9 mouse cellular contexts compared by ENCODE assay signal in genomic region chr7:139528309-139529076, GRCm38 (mm10). TPM values are rescaled to one million over a fixed set of nuclear protein-coding genes. Genes with fewer than 3 reads are reported as not detected.
DNase-seq lines count a peak whose midpoint lies in the region; ATAC-seq and TF ChIP-seq lines count a peak whose summit lies in the region.
"Had no signal": no experiment of that assay in that cellular context is flagged by ENCODE, and none has a peak within 500 bp of the region (broad histone marks: within the 10 kb centered on the region; RNA-seq: fewer than 3 reads in every experiment).

No protein-coding gene starts in this region.

- no peak for DNase-seq in stomach, postnatal 0 days (ENCODE audit: low spot score)
- DNase-seq in lung, adult 2 months, result no peak
- DNase-seq in gastrocnemius, adult 2 months, result no peak
- DNase-seq: thymus, adult 18-20 months had no signal

- H3K27me3 ChIP-seq in stomach, embryonic 14.5 days (ENCODE audit: control insufficient read depth, insufficient read depth, low read length), result no peaks in the 10 kb centered on the region
- H3K27me3 ChIP-seq in stomach, postnatal 0 days (ENCODE audit: control insufficient read depth, insufficient read depth, low read length), result no peaks in the 10 kb centered on the region
- peaks cover 89% of the 10 kb centered on the region for H3K27me3 ChIP-seq in forebrain, embryonic 13.5 days
- H3K27me3 ChIP-seq in midbrain, embryonic 13.5 days, result peaks cover 91% of the 10 kb centered on the region
- H3K27me3 ChIP-seq: liver, embryonic 15.5 days had no signal

- ATAC-seq in stomach, embryonic 14.5 days (ENCODE audit: insufficient number of reproducible peaks, insufficient read depth, low FRiP score, low read depth), result peak; percentile 37; the same call in 1 of the 2 replicates
- ATAC-seq in stomach, postnatal 0 days (ENCODE audit: low FRiP score, low TSS enrichment), result no peak
- peak; percentile 86 for ATAC-seq in forebrain, embryonic 13.5 days
- ATAC-seq in midbrain, embryonic 13.5 days, result peak; percentile 92
- no peak for ATAC-seq in megakaryocyte progenitor cell, adult 5-6 weeks (replicated peaks; ENCODE audit: poor library complexity)

- no peak for TF ChIP-seq POLR2A in lung, adult 2 months (IDR thresholded peaks at IDR 0.05; ENCODE audit: borderline replicate concordance, extremely low read depth, low read depth, low read length)

- H3K36me3 ChIP-seq in stomach, embryonic 14.5 days (ENCODE audit: control insufficient read depth, insufficient read depth, low read length), result peaks cover 14% of the 10 kb centered on the region
- H3K36me3 ChIP-seq in stomach, postnatal 0 days (ENCODE audit: control insufficient read depth, insufficient read depth, low read length), result peaks cover 13% of the 10 kb centered on the region; the same call in 1 of the 2 replicates
- H3K36me3 ChIP-seq in forebrain, embryonic 13.5 days (ENCODE audit: poor library complexity, severe bottlenecking), result peaks cover 10% of the 10 kb centered on the region
- H3K36me3 ChIP-seq in midbrain, embryonic 13.5 days, result peaks cover 14% of the 10 kb centered on the region
- H3K36me3 ChIP-seq: liver, embryonic 15.5 days had no signal

- H3K4me1 ChIP-seq in stomach, embryonic 14.5 days (ENCODE audit: control insufficient read depth, insufficient read depth, low read length), result no peaks in the 10 kb centered on the region
- no peaks in the 10 kb centered on the region for H3K4me1 ChIP-seq in stomach, postnatal 0 days (replicated peaks; ENCODE audit: control insufficient read depth, insufficient read depth)
- peaks cover 32% of the 10 kb centered on the region for H3K4me1 ChIP-seq in forebrain, embryonic 13.5 days
- peaks cover 32% of the 10 kb centered on the region for H3K4me1 ChIP-seq in midbrain, embryonic 13.5 days (replicated peaks)
- H3K4me1 ChIP-seq in lung, adult 2 months (ENCODE audit: control insufficient read depth, insufficient read depth, low read length), result no peaks in the 10 kb centered on the region
- H3K4me1 ChIP-seq: liver, embryonic 15.5 days had no signal

- no peak overlapping the region for H3K9ac ChIP-seq in stomach, embryonic 14.5 days (replicated peaks; ENCODE audit: low read depth, low read length)
- H3K9ac ChIP-seq in stomach, postnatal 0 days (ENCODE audit: low read length), result no peak overlapping the region
- H3K9ac ChIP-seq in forebrain, embryonic 13.5 days, result no peak overlapping the region; the same call in 1 of the 2 replicates
- no peak overlapping the region for H3K9ac ChIP-seq in midbrain, embryonic 13.5 days (replicated peaks)
- H3K9ac ChIP-seq: liver, embryonic 15.5 days had no signal

- no peak overlapping the region for H3K4me2 ChIP-seq in stomach, embryonic 14.5 days (replicated peaks; ENCODE audit: low read depth, low read length)
- no peak overlapping the region for H3K4me2 ChIP-seq in stomach, postnatal 0 days (replicated peaks; ENCODE audit: low read depth)
- H3K4me2 ChIP-seq in forebrain, embryonic 13.5 days, result peak overlapping the region; percentile 31
- H3K4me2 ChIP-seq in midbrain, embryonic 13.5 days (replicated peaks), result peak overlapping the region; percentile 22; the same call in 1 of the 2 replicates
- H3K4me2 ChIP-seq: liver, embryonic 15.5 days had no signal

- H3K4me3 ChIP-seq in stomach, embryonic 14.5 days (ENCODE audit: low read depth, low read length), result no peak overlapping the region
- H3K4me3 ChIP-seq in stomach, postnatal 0 days (ENCODE audit: low read depth, low read length), result no peak overlapping the region
- H3K4me3 ChIP-seq in forebrain, embryonic 13.5 days, result no peak overlapping the region
- H3K4me3 ChIP-seq in midbrain, embryonic 13.5 days (replicated peaks), result no peak overlapping the region
- H3K4me3 ChIP-seq in lung, adult 2 months (replicated peaks; ENCODE audit: extremely low read depth, low read depth, low read length), result no peak overlapping the region
- no peak overlapping the region for H3K4me3 ChIP-seq in gastrocnemius, adult 2 months
- H3K4me3 ChIP-seq: liver, embryonic 15.5 days had no signal

- H3K27ac ChIP-seq in stomach, embryonic 14.5 days (ENCODE audit: low read length), result no peak overlapping the region
- H3K27ac ChIP-seq in stomach, postnatal 0 days (replicated peaks), result no peak overlapping the region
- no peak overlapping the region; the same call in 1 of the 2 replicates for H3K27ac ChIP-seq in forebrain, embryonic 13.5 days
- H3K27ac ChIP-seq in midbrain, embryonic 13.5 days, result 0 out of 2 replicates have a peak overlapping the region, but pooled peaks have one; percentile 11
- H3K27ac ChIP-seq in gastrocnemius, adult 2 months, result no peak overlapping the region
- H3K27ac ChIP-seq: liver, embryonic 15.5 days had no signal

- TF ChIP-seq EP300 in stomach, postnatal 0 days (optimal IDR thresholded peaks at IDR 0.05), result no peak

- intact Hi-C loops in gastrocnemius, adult 2 months (cut with DNase I), result no loop called here

- no peaks in the 10 kb centered on the region for H3K9me3 ChIP-seq in stomach, embryonic 14.5 days (ENCODE audit: control insufficient read depth, low read depth, low read length)
- H3K9me3 ChIP-seq in stomach, postnatal 0 days (ENCODE audit: control insufficient read depth, low read length), result no peaks in the 10 kb centered on the region
- H3K9me3 ChIP-seq in forebrain, embryonic 13.5 days (replicated peaks), result no peaks in the 10 kb centered on the region
- H3K9me3 ChIP-seq in midbrain, embryonic 13.5 days, result no peaks in the 10 kb centered on the region
- H3K9me3 ChIP-seq: liver, embryonic 15.5 days had no signal

- WGBS in stomach, embryonic 14.5 days, result 40% methylated on average over 15 of the region's 15 CpGs
- 48% methylated on average over 15 of the region's 15 CpGs for WGBS in stomach, postnatal 0 days
- 10% methylated on average over 15 of the region's 15 CpGs for WGBS in forebrain, embryonic 13.5 days
- WGBS in midbrain, embryonic 13.5 days, result 8% methylated on average over 15 of the region's 15 CpGs
- 59% methylated on average over 15 of the region's 15 CpGs for WGBS in lung, adult 2 months

- TF ChIP-seq CTCF in stomach, postnatal 0 days (IDR thresholded peaks at IDR 0.05; ENCODE audit: low read depth), result no peak
- no peak for TF ChIP-seq CTCF in lung, adult 2 months (IDR thresholded peaks at IDR 0.05; ENCODE audit: insufficient read depth, low read length)
- TF ChIP-seq CTCF in gastrocnemius, adult 2 months (IDR thresholded peaks at IDR 0.05), result no peak

RNA-seq across cellular contexts. Expression of gene Nkx6-2, which starts 54.1 kb away (rescaled TPM):
- 6.4 and 8.7 TPM in 2 replicates for polyA plus RNA-seq in stomach, embryonic 14.5 days (2014; fragmentation: Nextera tagmentation; extraction: Ambion mirVana)
- 6.3 and 8.4 TPM in 2 replicates for polyA plus RNA-seq in stomach, postnatal 0 days (2015; fragmentation: Nextera tagmentation; extraction: Ambion mirVana)
- polyA plus RNA-seq in forebrain, embryonic 13.5 days (2015; fragmentation: Nextera tagmentation; extraction: Ambion mirVana), result 2.1 and 3.3 TPM in 2 replicates
- polyA plus RNA-seq in midbrain, embryonic 13.5 days (2015; fragmentation: Nextera tagmentation; extraction: Ambion mirVana), result 7.6 and 10.8 TPM in 2 replicates
- 0.53 and 1.1 TPM in 2 replicates for polyA plus RNA-seq in lung, adult 2 months (2012; rRNA removed)
- not detected for total RNA-seq in gastrocnemius, adult 2 months (2021)
- not detected in 2 replicates for total RNA-seq in megakaryocyte progenitor cell, adult 5-6 weeks (2015)
- total RNA-seq in megakaryocyte progenitor cell, adult 5-6 weeks (2017), result not detected in 2 replicates
- polyA plus RNA-seq: liver, embryonic 15.5 days had no signal

Comparison
In these comparisons a context has a peak if more than half of its experiments do, and no peak if none do; other contexts are left out.
1. ATAC-seq: peak in stomach, embryonic 14.5 days (single experiment), forebrain, embryonic 13.5 days (single experiment) and midbrain, embryonic 13.5 days (single experiment); none in stomach, postnatal 0 days (single experiment) and megakaryocyte progenitor cell, adult 5-6 weeks (single experiment).
2. H3K4me2 ChIP-seq: peak in forebrain, embryonic 13.5 days (single experiment) and midbrain, embryonic 13.5 days (single experiment); none in stomach, embryonic 14.5 days (single experiment) and stomach, postnatal 0 days (single experiment).